Mouse (Mus musculus) G1E (cell line): ENCODE measurements around the gene Foxn3. TPM values are rescaled to one million over a fixed set of nuclear protein-coding genes. Genes with fewer than 3 reads are reported as not detected.

Source experiments
- ATAC-seq: 2 replicates; pipeline ENCODE4 v1.8.0; 2016; ENCODE audit warnings: mild to moderate bottlenecking; ENCODE audit not compliant: insufficient number of reproducible peaks, poor library complexity, low FRiP score, severe bottlenecking; ENCODE audit errors: extremely low read depth
- DNase-seq: peaks from one replicate; pipeline ENCODE4 v3.0.0; 2012; ENCODE audit warnings: low spot score
- H3K27me3 ChIP-seq: 2 replicates; pipeline ENCODE4 v1.6.1; 2012; ENCODE audit warnings: mild to moderate bottlenecking, low read length, inconsistent platforms; ENCODE audit not compliant: insufficient read depth
- H3K36me3 ChIP-seq: replicated peaks from 2 replicates; pipeline ENCODE3; 2012; ENCODE audit warnings: mild to moderate bottlenecking, inconsistent platforms
- H3K4me1 ChIP-seq: 2 replicates; pipeline ENCODE4 v1.6.1; 2012; ENCODE audit warnings: low read depth, low read length, inconsistent platforms, mixed read lengths; ENCODE audit not compliant: insufficient read depth
- H3K4me3 ChIP-seq: 2 replicates; pipeline ENCODE4 v1.5.1; 2012; ENCODE audit warnings: low read depth, mild to moderate bottlenecking, inconsistent platforms, low read length, moderate library complexity, mixed read lengths
- H3K9me3 ChIP-seq: replicated peaks from 2 replicates; pipeline ENCODE4 v1.6.1; 2012; ENCODE audit warnings: inconsistent platforms
- CTCF ChIP-seq: IDR thresholded peaks from 2 replicates; pipeline ENCODE4 v1.5.1; 2012; ENCODE audit warnings: low read depth, low read length, inconsistent platforms, mixed read lengths
- GATA1 ChIP-seq: IDR thresholded peaks from 2 replicates; pipeline ENCODE4 v1.6.1; 2012; ENCODE audit warnings: borderline replicate concordance, low read length, inconsistent platforms, mixed read lengths
- GATA2 ChIP-seq: IDR thresholded peaks from 2 replicates; pipeline ENCODE4 v1.6.1; 2012; ENCODE audit warnings: low read depth, low read length, inconsistent platforms, borderline replicate concordance
- POLR2AphosphoS5 ChIP-seq: IDR thresholded peaks from 2 replicates; pipeline ENCODE4 v1.6.1; 2012; ENCODE audit warnings: low read depth, low read length, inconsistent platforms; ENCODE audit not compliant: insufficient replicate concordance
- TAL1 ChIP-seq: conservative IDR thresholded peaks from 2 replicates; pipeline ENCODE4 v1.6.1; 2012; ENCODE audit warnings: low read depth, low read length, inconsistent platforms, mixed read lengths
- polyA plus RNA-seq: library from polyadenylated mRNA; stranded (reverse); fragments of >175 nt; gene quantifications from 2 replicates; pipeline ENCODE4 v1.2.3, GENCODE M21; 2012
- total RNA-seq, 2 experiments: library from RNA; stranded (forward) in 1 of 2; stranded (reverse) in 1 of 2; fragments of 200-1000 nt in 1 of 2; fragments of >200 nt in 1 of 2; fragmentation: Nextera tagmentation in 1 of 2; gene quantifications; 2 replicates each; pipeline ENCODE4 v1.2.3; 2014 to 2017

Gene Foxn3
- total and polyA plus RNA-seq, 3 experiments: 15.1 to 111 (median 20.1) TPM

- DNase-seq (no peak), ATAC-seq (no peak)
- Histone ChIP-seq H3K27me3 (no peaks in the 10 kb centered on the region), H3K4me3 (no peak overlapping the region), H3K9me3 (peaks cover 31% of the 10 kb centered on the region), H3K4me1 (peaks cover 20% of the 10 kb centered on the region), H3K36me3 (peaks cover 45% of the 10 kb centered on the region)
- TF ChIP-seq CTCF: no peak
- TF ChIP-seq TAL1: no peak
- TF ChIP-seq POLR2AphosphoS5: no peak
- TF ChIP-seq GATA1: no peak
- no peak for TF ChIP-seq GATA2
Observed at GRCm38 (mm10) chr12:99361752-99362132, 201.6 kb downstream of the Foxn3 start.

GRCm38 (mm10) chr12:99360958-99361751 lies 202.2 kb downstream of the Foxn3 start:
- peaks cover 32% of the 10 kb centered on the region for H3K9me3 ChIP-seq
- DNase-seq (no peak), ATAC-seq (no peak)
- no peaks in the 10 kb centered on the region for H3K27me3 ChIP-seq
- peaks cover 20% of the 10 kb centered on the region for H3K4me1 ChIP-seq
- TF ChIP-seq CTCF: no peak
- TF ChIP-seq GATA1: no peak
- no peak for TF ChIP-seq GATA2
- no peak for TF ChIP-seq TAL1
- no peak for TF ChIP-seq POLR2AphosphoS5
- H3K4me3 ChIP-seq: no peak overlapping the region
- peaks cover 46% of the 10 kb centered on the region for H3K36me3 ChIP-seq

- peaks cover 32% of the 10 kb centered on the region for H3K36me3 ChIP-seq
- H3K9me3 ChIP-seq: peaks cover 25% of the 10 kb centered on the region
- H3K27me3 ChIP-seq: no peaks in the 10 kb centered on the region
- H3K4me1 ChIP-seq: peaks cover 17% of the 10 kb centered on the region
- H3K4me3 ChIP-seq: no peak overlapping the region
- no peak for ATAC-seq
- no peak for TF ChIP-seq POLR2AphosphoS5
- TF ChIP-seq GATA1: no peak
- no peak for TF ChIP-seq CTCF
- TF ChIP-seq GATA2: no peak
- TF ChIP-seq TAL1: no peak
- no peak for DNase-seq
Observed at GRCm38 (mm10) chr12:99358698-99359097, 204.7 kb downstream of the Foxn3 start.

- TF ChIP-seq TAL1: no peak
- TF ChIP-seq GATA1: no peak
- no peak for TF ChIP-seq POLR2AphosphoS5
- TF ChIP-seq CTCF: no peak
- TF ChIP-seq GATA2: no peak
- Histone ChIP-seq H3K27me3 (no peaks in the 10 kb centered on the region), H3K9me3 (peaks cover 11% of the 10 kb centered on the region), H3K4me3 (no peak overlapping the region), H3K4me1 (peaks cover 26% of the 10 kb centered on the region), H3K36me3 (peaks cover 18% of the 10 kb centered on the region)
- no peak for DNase-seq
- ATAC-seq: no peak
Observed at GRCm38 (mm10) chr12:99356660-99357059, 206.7 kb downstream of the Foxn3 start.

GRCm38 (mm10) chr12:99353692-99354091 lies 209.7 kb downstream of the Foxn3 start:
- TF ChIP-seq GATA1: no peak
- TF ChIP-seq CTCF: no peak
- no peak for TF ChIP-seq POLR2AphosphoS5
- no peak for TF ChIP-seq GATA2
- TF ChIP-seq TAL1: no peak
- DNase-seq: no peak
- H3K4me1 ChIP-seq: peaks cover 44% of the 10 kb centered on the region

GRCm38 (mm10) chr12:99352583-99352982 lies 210.8 kb downstream of the Foxn3 start:
- no peak overlapping the region; the same call in 1 of the 2 replicates for H3K4me3 ChIP-seq
- H3K9me3 ChIP-seq: peaks cover 21% of the 10 kb centered on the region
- H3K4me1 ChIP-seq: peaks cover 55% of the 10 kb centered on the region
- DNase-seq: no peak
- TF ChIP-seq CTCF (no peak), GATA2 (no peak), TAL1 (no peak), POLR2AphosphoS5 (no peak), GATA1 (no peak)
- H3K36me3 ChIP-seq: peaks cover 14% of the 10 kb centered on the region
- ATAC-seq: no peak
- no peaks in the 10 kb centered on the region for H3K27me3 ChIP-seq

More at GRCm38 (mm10) chr12:99353692-99354091, 209.7 kb downstream of the Foxn3 start:
- H3K4me3 ChIP-seq: no peak overlapping the region
- no peak for ATAC-seq
- no peaks in the 10 kb centered on the region for H3K27me3 ChIP-seq
- peaks cover 13% of the 10 kb centered on the region for H3K36me3 ChIP-seq
- H3K9me3 ChIP-seq: peaks cover 21% of the 10 kb centered on the region
